Mouse (Mus musculus) cerebellum, adult 11-12 months (tissue): ENCODE data around the gene Unc79.
A peak's percentile ranks its signal among the peaks of the same experiment; 100 is the strongest.

Experiments used
- DNase-seq: peaks from one replicate; pipeline ENCODE4 v3.0.0; 2022

Unc79 gene

DNA sequence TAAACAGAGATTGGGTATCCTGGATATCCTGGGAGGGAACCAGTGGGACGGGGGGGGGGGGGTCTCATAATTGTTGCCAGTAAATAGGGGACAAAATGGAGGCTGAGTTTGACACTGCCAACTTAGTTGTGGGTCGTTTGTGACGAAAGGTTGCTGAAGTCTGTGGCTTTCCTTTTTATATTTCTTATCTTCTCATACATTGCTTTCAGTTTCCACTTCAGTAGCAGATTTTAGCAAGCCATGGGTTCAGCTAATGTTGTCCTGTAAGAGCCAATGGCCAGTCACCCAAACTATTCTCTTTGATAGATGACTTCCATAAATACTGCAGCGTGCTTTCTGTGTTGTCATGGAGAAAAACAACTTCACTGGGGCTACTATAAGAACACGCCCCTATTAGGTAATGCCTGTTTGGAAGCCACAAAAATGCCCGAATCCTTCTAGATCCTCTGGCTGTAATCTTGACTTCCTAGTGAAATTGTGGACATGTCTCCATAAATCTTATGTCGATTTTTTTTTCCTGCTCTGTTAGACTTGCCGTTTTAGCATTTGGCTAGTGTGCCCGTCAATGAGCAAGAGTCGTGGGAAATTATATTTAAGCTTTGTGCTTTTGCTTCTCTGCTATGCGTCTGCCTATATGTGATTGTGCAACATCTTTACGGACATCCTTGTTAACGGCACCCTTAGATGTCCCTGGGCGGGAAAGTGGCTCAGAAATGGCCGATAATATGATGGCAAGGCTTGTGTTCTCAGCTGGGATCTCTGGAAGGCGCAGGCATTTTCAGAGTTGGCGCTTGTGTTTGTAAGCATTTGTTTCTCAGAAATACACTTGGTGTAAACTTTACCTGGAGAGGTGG, 181.0 kb downstream of the Unc79 start:
- DNase-seq: no peak

DNA sequence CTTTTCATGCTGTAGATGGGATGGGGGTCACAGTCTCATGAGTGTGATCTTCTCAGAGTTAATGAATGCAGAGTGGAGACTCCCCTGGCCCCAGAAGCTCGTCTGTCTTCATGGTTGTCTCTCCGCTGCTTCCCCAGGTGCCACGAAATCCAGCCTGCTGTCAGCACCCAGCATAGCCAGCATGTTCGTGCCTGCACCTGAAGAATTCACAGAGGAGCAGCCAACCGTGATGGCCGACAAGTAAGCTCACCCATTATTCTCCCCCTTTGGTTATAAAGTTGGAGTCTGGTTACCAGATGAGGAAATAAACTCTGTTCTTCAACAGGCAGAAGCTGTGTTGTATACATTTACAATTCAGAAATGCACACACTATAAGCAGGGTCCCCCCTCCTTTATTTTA, 182.8 kb downstream of the Unc79 start:
- no peak for DNase-seq

DNA sequence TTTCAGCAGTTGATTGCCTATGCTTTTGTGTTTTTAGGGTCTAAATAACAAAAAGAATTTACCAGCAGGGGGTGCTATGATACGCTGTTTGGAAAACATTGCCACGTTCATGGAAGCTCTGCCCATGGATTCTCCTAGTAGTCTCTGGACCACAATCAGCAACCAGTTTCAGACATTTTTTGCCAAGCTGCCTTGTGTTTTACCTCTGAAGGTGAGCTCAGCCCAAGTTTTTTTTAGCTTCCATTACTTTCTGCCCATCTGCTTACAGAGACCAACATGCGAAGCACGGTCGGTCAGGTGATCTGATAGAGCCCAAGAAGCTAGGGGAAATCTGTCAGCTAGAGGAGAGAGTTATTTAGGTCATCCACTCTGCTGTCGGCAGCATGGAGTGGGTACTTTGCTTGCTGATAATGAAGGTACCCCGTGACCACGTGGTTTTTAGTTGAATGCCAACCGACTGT, 193.9 kb downstream of the Unc79 start:
- DNase-seq: no peak

DNA sequence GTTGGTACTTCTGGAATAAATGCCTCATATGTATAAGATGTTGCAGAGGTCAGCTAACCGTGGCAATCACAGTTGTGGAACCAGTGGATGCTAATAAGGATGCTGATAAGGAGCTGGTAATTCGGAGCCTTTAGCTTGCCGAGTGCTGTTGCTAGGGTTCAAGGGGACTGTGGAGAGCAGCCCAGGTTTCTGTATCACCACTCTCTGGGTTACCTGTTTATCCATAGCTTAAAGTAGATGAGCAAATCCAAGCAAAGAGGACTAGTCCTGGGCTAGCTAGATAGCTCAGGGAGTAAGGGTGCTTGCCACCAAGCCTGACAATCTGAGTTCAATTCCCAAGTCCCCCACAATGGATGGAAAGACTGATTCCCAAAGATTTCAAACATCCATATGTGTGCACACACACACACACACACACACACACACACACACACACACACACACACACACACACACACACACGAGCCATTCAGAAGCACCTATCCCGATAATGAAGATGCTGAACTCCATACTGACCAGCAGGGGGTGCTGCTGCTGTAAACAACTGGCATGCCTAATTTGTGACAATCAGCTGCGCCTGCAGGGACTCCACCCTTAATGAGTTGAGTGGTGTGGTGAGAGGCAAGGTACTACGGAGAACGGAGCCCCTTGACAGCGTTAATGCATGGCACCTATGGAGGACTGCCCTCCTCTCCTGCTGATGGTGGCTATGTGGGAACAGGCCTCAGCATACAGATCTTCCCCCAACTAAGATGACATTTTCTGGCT, 195.3 kb downstream of the Unc79 start:
- peak; percentile 19 for DNase-seq

DNA sequence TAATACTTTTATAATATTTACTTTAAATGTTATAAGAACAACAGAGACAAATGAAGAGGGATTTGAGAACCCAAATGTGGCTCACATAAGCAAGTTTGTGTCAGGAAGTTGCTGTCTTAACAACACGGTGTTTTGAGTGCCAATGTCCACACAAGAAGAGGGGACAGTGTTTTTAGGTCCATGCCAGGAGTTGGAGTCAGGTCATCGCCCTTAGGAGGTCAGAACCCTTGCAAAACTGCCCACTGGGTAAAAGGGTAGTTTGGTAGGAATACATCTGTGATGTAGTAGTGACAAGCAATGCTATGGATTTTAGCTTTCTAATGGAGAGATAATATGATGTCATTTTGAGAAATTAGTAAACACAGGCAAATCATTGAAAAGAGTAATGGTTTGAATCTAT, 201.6 kb downstream of the Unc79 start:
- DNase-seq: no peak

DNA sequence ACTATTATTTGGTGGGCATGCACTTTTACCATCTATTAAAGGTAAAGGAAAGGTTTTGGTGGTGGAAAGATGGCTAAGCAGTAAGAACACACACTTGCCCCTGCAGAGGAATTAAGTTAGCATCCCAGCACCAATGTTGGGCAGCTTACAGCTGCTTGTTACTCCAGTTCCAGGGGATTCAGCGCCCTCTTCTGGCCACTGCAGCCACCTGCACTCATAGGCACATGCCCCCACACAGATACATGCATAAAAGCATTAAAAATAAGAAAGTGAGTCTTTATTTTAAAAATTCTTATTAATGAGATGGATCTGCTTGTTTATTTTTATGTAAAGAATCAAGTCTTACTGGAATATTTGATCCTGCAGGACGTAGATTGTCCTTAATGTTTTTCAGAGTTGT, 206.3 kb downstream of the Unc79 start:
- DNase-seq: no peak

DNA sequence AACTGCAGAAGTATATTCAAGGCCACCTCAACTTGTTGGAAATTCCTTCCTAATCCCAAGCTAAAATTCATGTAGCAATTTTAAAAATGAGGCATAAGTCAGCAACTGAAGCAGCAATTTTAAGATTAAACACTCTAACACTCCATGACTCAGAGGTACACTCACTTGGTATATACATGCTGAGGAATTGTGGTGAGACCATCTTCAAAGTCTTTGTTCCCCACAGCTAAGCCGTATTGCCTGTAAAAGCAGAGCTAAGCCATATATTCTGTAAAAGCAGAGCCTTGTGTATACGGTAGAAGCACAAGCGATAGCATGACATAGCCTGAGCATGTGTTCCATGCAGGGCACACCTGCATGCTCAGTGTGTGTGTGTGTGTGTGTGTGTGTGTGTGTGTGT, 206.7 kb downstream of the Unc79 start:
- no peak for DNase-seq

DNA sequence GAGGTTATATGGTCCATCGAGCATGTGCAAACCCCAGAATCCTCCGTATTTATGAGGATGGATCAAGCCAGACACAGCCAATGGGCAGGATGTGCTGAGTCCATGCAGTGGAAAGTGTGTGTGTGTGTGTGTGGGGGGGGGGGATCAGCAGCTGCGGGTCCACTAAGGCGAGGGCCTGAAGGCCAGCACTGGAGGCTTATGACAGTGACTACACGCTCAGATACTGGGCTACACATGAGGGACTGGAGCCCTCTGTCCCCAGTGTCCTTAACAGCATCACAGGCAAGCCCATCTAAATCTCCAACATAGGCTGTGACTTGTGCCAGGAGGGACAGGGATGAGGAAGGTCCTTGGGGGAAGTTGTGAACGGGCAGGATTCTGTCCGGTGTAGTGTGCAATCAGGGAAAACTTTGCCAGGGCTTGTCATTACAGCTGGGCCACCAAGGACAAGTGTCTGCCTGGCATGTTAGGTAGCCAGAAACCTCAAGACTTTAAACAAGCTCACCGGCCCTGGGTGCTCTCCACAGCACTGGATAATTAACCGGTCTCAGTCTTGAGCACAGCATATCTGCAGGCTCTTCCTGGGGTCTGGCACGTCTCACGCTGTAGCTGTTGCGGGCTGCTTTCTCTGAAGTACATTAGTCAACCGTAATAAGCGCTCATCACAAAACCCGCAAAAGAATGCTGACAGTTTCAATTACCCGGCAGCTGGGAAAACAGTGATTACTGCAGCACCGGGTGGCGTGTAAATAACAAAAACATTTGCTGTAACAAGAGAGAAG, 208.7 kb downstream of the Unc79 start:
- no peak for DNase-seq

DNA sequence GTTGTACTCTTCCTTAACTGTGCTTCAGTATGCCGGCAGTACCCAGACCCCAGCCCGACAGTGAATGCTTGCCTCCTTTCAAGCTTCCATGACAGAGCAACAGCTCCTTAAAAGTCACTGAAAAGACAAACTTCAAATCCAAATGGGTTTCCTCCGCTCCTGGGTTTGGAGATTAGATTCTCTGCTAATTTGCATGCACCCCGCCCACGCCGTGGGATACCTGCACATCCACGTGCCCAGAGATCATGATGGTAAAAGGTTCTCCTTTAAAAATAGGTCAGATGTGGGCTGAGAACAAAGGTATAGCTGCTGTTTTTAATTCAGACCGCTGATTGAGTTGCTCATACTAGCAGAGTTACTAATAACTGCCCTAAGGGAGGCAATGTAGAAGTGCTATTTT, 210.4 kb downstream of the Unc79 start:
- DNase-seq: no peak

DNA sequence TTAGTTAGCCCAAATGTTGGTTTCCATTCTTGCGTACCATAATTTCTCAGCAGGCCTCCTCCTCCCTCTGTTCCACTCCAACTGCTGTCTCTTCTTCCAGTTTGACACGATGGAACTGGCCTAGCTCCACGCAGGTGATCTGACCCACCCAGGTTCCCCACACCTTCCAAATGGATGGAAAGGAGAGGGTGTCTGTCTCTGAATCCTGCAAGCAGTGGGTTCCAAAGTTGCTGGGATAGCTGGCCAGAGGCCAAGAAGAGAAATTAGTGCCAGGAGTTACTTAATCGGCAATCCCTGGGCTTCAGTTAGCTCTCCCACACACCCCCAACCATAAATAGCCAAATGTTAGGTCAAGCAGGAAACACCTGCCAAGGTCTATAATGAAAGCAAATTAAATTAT, 212.1 kb downstream of the Unc79 start:
- DNase-seq: no peak

DNA sequence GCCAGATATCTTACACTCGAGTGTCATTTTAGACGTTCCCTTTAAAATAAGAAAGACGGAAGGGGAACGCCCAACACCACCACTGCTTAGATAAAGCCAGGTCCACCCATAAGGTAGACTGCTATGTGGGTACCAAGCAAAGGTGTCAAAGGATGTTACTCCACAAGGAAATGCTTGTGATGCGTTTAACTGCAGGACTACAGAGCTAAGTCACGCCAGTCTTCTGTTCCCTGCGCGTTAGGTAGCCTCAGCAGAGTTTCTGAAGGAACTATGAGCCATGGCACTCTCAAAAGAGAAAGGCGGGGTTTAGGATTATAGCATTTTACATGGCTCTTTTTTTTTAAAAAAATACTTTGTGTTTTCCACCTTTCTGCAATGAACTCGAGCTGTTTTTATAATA, 214.9 kb downstream of the Unc79 start:
- no peak for DNase-seq

DNA sequence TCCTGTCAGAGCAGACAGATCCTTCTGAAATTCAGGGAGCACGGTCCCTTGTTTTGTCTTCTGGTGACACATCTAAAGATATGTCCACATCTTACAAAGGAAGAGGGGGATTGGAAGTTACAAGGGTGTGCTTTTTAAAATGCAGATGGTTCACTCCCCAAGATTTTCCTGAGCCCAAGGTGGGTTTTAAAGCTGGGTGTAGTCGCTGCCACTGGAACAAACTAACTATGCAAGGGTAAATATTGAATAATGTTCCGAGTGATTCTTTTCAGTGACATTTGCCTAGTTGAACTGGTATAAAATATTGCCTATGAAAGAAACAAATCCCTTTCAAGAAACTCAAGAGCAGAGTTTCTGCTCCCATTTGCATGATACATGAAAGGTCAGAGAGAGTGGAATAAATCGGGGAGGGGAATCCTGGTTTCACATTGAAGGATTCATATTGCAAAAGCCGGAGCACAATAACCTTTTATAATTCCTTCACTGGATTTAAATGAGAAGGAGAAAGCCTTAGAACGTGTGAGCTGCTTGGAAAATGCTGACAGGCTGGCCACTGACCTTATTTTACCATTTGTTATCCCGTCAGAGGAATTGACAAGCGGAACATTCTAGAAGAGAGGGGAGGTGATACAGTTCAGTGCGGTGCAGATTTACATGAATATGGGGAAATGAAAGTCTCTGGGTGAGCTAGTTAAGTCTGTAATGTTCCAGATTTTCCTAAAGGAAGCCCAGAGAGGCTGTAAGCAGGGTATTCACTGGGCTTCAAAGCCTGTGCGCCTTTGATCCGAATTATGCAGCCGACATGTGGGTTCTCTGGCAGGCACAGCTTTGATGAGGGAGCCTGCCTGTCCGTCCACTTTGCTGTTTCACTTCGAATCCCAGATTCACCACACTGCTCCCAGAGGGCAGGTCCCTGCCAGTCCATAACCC, 215.7 kb downstream of the Unc79 start:
- no peak for DNase-seq

DNA sequence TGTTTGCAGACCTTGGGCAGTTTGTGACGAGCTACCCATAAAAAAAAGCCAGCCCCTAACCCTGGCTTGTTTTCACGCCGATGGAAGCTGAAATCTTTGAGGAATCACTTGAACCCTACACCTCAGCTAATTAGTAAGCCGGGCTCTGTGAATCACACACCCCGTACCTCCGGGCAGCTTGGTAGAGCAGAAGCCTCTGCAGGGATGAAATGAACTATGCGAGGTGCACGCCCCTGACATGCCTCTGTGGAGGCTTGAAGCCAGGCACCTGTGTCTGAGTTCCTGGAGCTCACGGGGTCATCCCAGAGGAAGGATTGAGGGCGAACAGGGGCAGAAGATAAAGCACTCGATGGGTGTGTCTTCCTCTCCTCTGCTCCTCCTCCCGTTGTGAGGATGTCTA, 220.2 kb downstream of the Unc79 start:
- DNase-seq: no peak

DNA sequence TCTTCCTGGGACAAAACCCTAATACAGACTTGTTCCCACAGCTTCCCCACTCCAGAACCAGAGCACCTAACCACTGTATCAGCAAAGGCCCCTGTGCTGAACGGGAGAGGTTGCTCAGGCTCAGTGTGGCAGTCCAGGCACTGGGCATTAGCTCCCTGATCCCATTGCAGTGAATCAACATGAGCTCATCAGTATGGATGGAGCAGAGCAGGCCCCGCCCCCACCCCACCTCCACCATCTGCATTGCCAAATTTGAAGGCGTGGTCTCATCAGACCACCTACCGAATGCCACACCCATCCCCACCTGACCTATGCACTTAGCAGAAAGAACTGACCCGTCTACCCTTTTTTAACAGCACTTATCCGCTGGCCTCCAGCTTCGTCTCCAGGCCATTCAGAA, 234.4 kb downstream of the Unc79 start:
- no peak for DNase-seq

DNA sequence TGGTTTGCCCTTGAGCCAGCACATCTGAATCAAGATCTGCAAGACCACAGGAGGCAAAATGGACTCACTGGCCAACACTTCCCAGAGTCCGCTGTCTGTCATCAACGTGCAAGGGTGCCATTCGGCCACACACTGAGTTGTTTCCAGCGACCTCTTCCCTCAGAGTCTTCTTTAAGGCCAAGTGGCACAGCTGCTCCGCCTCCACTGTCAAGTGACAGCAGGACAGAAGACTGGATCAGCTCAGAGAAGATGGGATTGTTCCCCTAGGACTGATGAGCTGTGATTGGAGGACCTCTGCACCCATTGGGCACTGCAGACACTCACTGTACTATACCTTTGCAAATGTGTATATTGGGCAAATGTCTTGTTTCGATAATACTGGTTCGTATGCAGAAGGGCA, 238.4 kb downstream of the Unc79 start:
- DNase-seq: no peak

DNA sequence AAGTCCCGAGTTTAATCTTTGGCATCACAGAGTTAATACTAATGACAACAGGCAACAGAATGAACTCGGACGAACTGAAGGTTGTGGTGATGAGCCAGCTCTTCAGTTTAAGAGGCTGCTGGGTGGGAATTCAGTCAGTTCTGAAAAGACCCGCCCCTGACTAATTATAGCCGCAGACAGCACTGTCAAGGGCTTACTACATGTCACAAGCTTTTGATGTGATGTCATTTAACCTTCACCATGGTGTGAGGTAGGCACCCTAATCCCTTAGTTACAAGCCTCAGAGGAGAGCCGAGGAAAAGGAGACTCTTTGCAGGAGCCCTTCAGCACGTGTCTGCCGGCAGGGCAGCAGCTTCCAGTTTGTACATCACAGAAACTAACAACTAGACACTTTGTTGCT, 239.6 kb downstream of the Unc79 start:
- no peak for DNase-seq

DNA sequence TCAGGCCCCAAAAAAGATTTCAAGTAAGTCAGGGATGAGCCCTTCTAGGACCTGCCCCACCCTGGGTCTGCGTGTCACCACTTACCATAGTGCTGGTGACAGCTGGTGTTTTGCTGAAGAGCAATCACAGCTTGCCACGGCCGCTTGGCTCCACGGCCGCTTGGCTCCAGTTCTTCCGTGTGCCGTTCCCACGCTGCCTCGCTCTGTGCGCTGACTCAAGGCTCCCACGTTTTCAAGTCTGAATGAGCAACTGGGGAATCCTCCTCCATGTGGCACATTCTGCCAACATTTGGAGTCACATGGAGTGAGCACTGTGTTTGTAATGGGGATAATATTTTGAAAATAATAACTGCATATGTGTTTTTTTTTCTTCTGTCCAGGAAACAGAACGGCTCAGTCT, 241.1 kb downstream of the Unc79 start:
- DNase-seq: peak; percentile 28

DNA sequence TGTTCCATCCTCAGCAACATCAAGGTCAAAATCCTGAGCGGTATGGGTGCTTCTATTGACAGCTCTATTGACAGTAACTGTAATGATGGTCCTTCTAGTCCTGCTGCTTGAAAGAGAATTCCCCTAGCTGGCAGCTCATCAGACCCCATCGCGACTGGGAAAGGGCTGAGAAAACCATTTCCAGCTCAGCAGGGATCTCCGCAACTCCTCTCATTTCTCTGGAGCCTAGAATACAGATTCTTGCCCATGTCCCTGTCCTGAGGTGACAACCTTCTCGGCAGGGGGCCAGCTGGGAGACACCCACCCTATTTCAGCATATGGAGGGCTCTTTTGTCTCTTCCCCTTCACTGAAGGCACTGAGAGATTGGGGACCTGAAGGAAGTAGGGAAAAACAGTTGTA, 244.3 kb downstream of the Unc79 start:
- DNase-seq: no peak

DNA sequence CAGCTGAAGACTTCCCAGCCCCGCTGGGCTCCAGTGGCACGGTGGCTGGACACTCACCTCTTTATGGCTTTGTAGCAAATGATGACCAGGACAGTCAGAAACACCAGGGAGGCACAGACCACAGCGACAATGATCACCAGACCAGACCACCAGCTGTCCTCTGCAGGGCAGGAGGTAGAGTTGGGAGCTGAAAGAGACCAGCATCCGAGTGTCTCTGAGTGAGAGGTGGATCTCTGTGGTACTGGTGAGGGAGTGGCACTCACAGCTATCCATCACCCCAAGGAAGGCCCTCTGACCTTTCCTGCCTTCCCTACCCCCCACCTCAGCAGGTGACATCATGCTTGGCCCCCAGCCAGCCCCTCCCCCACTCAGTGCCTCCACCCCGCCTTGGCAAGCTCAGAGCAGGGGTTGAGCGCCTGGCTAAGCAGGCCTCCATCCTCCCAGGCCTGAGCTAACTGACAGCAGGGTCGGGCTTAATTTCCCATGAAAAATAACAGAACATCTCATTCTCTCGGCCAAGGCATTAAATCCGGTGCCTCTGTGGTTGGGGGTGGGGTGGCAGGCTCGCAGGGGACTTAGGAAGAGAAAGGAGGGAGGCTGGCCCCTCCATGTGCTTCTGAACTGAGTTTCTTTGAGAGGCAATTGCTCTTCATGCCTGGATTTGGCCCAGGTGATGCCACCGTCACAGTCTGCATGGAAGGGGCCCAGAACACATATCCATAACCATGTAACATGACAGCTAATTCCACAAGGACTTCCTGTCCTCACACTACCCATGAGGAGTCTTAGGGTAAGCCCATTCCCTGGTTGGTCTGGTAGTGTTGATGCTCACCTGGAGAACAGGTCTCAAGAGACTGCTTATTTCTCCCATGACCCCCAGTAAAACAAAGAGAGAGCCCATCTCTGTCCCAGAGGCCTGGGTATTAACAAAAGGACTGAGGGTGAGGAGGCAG, 254.2 kb downstream of the Unc79 start:
- DNase-seq: peak; percentile 16

DNA sequence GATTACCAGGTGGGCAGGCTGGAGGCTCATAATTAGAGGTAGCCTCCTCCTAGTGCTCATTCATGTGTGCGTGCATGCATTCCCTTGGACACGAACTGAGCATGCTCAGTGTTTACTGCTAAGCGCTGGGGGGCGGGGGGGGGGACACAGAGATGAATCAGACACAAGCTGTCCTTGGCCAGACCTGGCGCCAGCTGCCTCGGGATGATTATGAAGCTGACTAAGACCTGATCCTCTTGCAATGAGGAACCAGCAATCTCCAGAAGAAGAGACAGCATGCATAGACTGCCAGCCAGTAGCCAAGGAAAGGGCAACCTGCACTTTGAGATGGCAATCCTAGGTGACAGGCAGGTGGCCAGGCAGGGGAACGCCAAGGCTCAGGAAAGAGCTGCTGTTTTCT, 256.9 kb downstream of the Unc79 start:
- peak; percentile 63 for DNase-seq

DNA sequence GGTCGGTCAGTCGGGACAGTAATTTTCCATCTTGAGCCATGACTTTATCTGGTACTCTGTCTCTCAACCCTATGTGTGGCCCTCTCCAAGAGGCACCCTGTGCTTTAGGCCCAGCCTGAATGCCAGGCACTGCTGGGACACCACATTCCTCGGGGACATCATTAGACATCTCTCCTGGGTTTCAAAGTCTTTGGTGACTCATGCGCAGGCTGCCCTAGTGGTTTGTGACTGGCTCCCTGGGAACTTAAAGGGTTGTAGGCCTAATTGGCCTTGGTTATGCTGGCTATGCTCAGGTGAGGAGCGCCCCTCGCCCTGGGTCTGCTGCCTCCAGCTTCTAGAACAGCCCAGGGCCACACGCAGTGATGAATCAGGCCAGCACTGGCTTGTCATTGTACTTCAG, 260.9 kb downstream of the Unc79 start:
- no peak for DNase-seq
